Mouse (Mus musculus) left cerebral cortex, adult 2 months (tissue): Measurements from ENCODE around the gene Selenop. TPM values are rescaled to one million over a fixed set of nuclear protein-coding genes. Genes with fewer than 3 reads are reported as not detected.

Source experiments
- DNase-seq, 2 experiments: peaks; one replicate each; pipeline ENCODE4 v3.0.0; 2021 to 2022; ENCODE audit warnings: low spot score in 2 of 2, mixed read lengths in 1 of 2; ENCODE audit errors: extremely low spot score in 1 of 2
- H3K27ac ChIP-seq: fragments of 200-600 bp; 2 replicates; pipeline ENCODE4 v1.8.1; 2022
- H3K4me3 ChIP-seq: fragments of 200-600 bp; 2 replicates; pipeline ENCODE4 v1.8.1; 2022
- CTCF ChIP-seq: fragments of 200-600 bp; IDR thresholded peaks from 2 replicates; pipeline ENCODE4 v1.8.1; 2022; ENCODE audit warnings: antibody characterized with exemption, mild to moderate bottlenecking, moderate library complexity
- intact Hi-C: fragments of 180-260 bp; cut with DNase I; formaldehyde crosslinking; loops from one replicate; pipeline ENCODE4 v1.15.1; 2025
- total RNA-seq, 2 experiments: library from RNA; stranded (reverse); gene quantifications; 2 replicates each; pipeline ENCODE4 v1.2.3; 2021

Selenop gene
- total RNA-seq, 2 experiments from 2014 or later, result 284 to 293 TPM

DNA sequence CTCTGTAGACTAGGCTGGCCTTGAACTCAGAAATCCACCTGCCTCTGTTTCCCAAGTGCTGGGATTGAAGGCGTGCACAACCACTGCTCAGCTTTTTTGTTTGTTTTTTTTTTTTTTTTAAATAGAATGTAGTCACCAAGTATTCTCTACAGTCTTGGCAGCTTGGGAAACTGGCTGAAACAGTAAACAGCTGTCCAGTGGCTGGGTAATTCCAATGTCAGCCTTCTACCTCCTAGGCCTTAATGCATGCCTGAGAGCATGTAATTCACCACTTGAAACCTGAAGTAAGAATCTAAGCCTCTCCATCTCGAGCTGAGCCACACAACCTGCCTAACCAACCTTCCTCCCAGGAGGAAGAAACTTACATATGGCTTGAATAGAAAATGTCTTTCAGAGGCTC, 48.3 kb downstream of the Selenop start:
- H3K4me3 ChIP-seq, result no peak overlapping the region
- intact Hi-C loops, result no loop called here
- no peak for TF ChIP-seq CTCF
- H3K27ac ChIP-seq, result no peak overlapping the region
- no peak for DNase-seq

DNA sequence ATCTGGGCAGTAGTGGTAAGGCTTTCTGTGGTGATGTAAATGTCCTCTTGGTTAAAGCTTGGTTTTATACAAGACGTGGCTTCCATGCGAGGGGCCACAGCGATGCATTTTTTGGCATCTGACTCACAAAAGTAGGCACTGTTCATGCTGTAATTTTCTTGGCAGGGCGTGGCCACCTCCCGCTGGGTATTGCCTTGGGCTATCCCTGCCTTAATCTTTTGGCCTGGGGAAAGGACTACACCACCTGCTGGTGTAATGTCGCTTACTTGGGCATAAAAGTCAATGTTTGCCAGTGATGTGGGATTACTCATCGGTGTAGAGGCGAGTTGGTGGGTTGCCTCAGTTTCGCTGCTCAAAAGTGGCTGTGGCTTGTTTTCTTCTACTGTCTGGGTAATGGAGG, 51.6 kb downstream of the Selenop start:
- Histone ChIP-seq H3K4me3 (no peak overlapping the region), H3K27ac (no peak overlapping the region)
- intact Hi-C loops, result no loop called here
- TF ChIP-seq CTCF, result no peak
- no peak for DNase-seq

DNA sequence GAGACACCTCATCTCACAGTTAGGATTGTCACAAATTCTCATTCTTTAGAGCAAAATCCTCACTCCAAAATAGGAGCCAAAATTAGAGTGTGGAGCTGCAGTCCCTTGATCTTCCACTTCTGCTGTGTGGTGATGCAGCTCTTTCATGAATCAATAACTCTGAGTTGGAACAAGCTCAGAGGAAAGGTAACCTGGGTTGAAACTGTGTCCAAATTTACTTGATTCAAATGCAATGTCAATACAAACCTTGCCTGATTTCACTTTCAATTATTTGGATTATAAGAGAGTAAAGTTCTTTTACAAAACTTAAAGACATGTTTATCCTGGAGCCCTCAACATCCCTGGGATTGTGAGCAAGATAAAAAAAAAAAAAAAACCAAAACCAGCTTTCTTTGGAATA, 54.7 kb downstream of the Selenop start:
- intact Hi-C loops, result no loop called here
- DNase-seq, result no peak
- no peak overlapping the region for H3K27ac ChIP-seq

More for the DNA sequence above, 54.7 kb downstream of the Selenop start:
- no peak overlapping the region for H3K4me3 ChIP-seq
- TF ChIP-seq CTCF, result no peak

Other genes starting within 250 kb of the Selenop start
- not detected for gene Ccdc152, start 35.0 kb downstream of the Selenop start, total RNA-seq